13 mouse cellular contexts compared by ENCODE assay signal in the genomic region with DNA sequence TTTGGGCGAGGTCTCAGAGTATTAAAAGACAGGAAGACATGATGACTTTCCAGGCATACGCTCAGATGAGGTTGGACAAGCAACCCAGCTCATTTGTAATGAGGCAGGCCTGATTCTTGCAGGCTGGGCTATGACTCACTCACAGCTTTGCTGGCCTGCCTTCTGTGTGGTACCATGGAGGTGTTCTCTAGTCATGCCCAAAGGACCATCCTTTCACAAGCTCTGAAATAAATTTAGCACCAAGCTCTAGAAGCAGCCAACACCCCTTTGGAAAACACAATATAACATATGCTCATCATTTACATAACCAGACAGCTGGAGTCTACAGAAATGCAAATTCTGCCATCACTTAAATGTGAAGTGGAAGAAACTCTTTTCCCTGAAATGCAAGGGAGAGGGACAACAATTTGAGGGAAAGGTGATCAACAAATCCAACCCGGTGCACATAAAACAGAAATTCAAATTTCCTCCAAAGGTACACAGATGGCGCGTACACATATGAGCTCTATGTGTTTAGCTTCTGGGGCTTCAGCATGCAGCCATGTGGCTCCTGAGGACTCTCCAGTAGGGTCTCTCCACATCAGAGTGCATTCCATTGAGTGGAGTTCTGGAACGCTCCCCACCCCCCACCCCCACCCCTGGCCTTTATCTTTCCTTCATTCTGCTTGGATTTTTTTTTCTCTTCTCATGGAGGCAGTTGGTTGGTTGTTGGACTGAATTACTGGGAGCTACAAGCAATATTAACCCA.
DNase-seq lines count a peak whose midpoint lies in the region; ATAC-seq and TF ChIP-seq lines count a peak whose summit lies in the region.
"Had no signal": no experiment of that assay in that cellular context is flagged by ENCODE, and none has a peak within 500 bp of the region (broad histone marks: within the 10 kb centered on the region; RNA-seq: fewer than 3 reads in every experiment).

No protein-coding gene starts in this region.

- peaks cover 20% of the 10 kb centered on the region for H3K4me1 ChIP-seq in forebrain, embryonic 13.5 days
- no peaks in the 10 kb centered on the region for H3K4me1 ChIP-seq in forebrain, embryonic 10.5 days
- H3K4me1 ChIP-seq in olfactory bulb, adult 2 months (ENCODE audit: control insufficient read depth, insufficient read depth, low read length): peaks cover 7% of the 10 kb centered on the region; the same call in 1 of the 2 replicates
- H3K4me1 ChIP-seq: stomach, embryonic 15.5 days had no signal

- no peaks in the 10 kb centered on the region for H3K27me3 ChIP-seq in forebrain, embryonic 13.5 days
- no peaks in the 10 kb centered on the region for H3K27me3 ChIP-seq in forebrain, embryonic 10.5 days (ENCODE audit: poor library complexity, severe bottlenecking)
- H3K27me3 ChIP-seq: hindbrain, embryonic 15.5 days; limb, embryonic 15.5 days; stomach, embryonic 15.5 days had no signal

- H3K9ac ChIP-seq in forebrain, embryonic 13.5 days: no peak overlapping the region
- H3K9ac ChIP-seq: hindbrain, embryonic 15.5 days; limb, embryonic 15.5 days; stomach, embryonic 15.5 days had no signal

- H3K4me3 ChIP-seq in forebrain, embryonic 13.5 days: no peak overlapping the region
- H3K4me3 ChIP-seq in forebrain, embryonic 10.5 days: no peak overlapping the region
- no peak overlapping the region for H3K4me3 ChIP-seq in layer of hippocampus, adult 2 months
- no peak overlapping the region for H3K4me3 ChIP-seq in olfactory bulb, adult 2 months (ENCODE audit: insufficient read depth, low read depth, low read length)
- H3K4me3 ChIP-seq: hindbrain, embryonic 15.5 days; limb, embryonic 15.5 days; stomach, embryonic 15.5 days had no signal

- H3K9me3 ChIP-seq in forebrain, embryonic 13.5 days (replicated peaks): no peaks in the 10 kb centered on the region
- H3K9me3 ChIP-seq in forebrain, embryonic 10.5 days: no peaks in the 10 kb centered on the region
- H3K9me3 ChIP-seq: hindbrain, embryonic 15.5 days; limb, embryonic 15.5 days; stomach, embryonic 15.5 days had no signal

- TF ChIP-seq POLR2A in brain, embryonic 14.5 days (IDR thresholded peaks at IDR 0.05; ENCODE audit: borderline replicate concordance, extremely low read depth, insufficient read depth, insufficient read length, poor library complexity, severe bottlenecking): no peak
- TF ChIP-seq POLR2A in olfactory bulb, adult 2 months (IDR thresholded peaks at IDR 0.05; ENCODE audit: insufficient read depth, low read depth, low read length): no peak

- H3K27ac ChIP-seq in forebrain, embryonic 13.5 days: peak overlapping the region; percentile 36; the same call in 1 of the 2 replicates
- H3K27ac ChIP-seq in forebrain, embryonic 10.5 days: no peak overlapping the region
- H3K27ac ChIP-seq in layer of hippocampus, adult 2 months: no peak overlapping the region; the same call in 1 of the 2 replicates
- 0 out of 2 replicates have a peak overlapping the region, but pooled peaks have one; percentile 21 for H3K27ac ChIP-seq in olfactory bulb, adult 2 months (ENCODE audit: insufficient read depth, low read depth, low read length)
- H3K27ac ChIP-seq: hindbrain, embryonic 15.5 days; limb, embryonic 15.5 days; stomach, embryonic 15.5 days had no signal

- ATAC-seq in forebrain, embryonic 13.5 days: peak; percentile 85
- ATAC-seq in CD4-positive, CD25-positive, alpha-beta regulatory T cell, adult 4 months: no peak

- 80% methylated on average over 6 of the region's 6 CpGs for WGBS in forebrain, embryonic 13.5 days
- WGBS in forebrain, embryonic 10.5 days: 95% methylated on average over 6 of the region's 6 CpGs
- WGBS in olfactory bulb, adult 2 months: 72% methylated on average over 6 of the region's 6 CpGs

- no peaks in the 10 kb centered on the region for H3K36me3 ChIP-seq in forebrain, embryonic 13.5 days (ENCODE audit: poor library complexity, severe bottlenecking)
- H3K36me3 ChIP-seq in forebrain, embryonic 10.5 days (replicated peaks): no peaks in the 10 kb centered on the region
- H3K36me3 ChIP-seq: G1E; hindbrain, embryonic 15.5 days; limb, embryonic 15.5 days; stomach, embryonic 15.5 days had no signal

- no peak for DNase-seq in forebrain, embryonic 10.5 days (ENCODE audit: extremely low spot score, low spot score)
- peak; percentile 85 for DNase-seq in brain, embryonic 14.5 days (ENCODE audit: low read depth)
- peak; percentile 29 to 82 for DNase-seq in layer of hippocampus, adult 2 months (ENCODE audit: low spot score in 2 of 2)
- DNase-seq in adrenal gland, adult 2 months: no peak
- DNase-seq in spleen, adult 12 weeks (ENCODE audit: low spot score): no peak
- DNase-seq: embryo, embryonic 11 days had no signal

- TF ChIP-seq CTCF in brain, embryonic 14.5 days (IDR thresholded peaks at IDR 0.05; ENCODE audit: borderline replicate concordance, extremely low read depth, insufficient read depth, insufficient read length): no peak
- no peak for TF ChIP-seq CTCF in layer of hippocampus, adult 2 months (conservative IDR thresholded peaks at IDR 0.05)
- no peak for TF ChIP-seq CTCF in olfactory bulb, adult 2 months (IDR thresholded peaks at IDR 0.05; ENCODE audit: insufficient read depth, low read depth, low read length)

- no peak overlapping the region for H3K4me2 ChIP-seq in forebrain, embryonic 13.5 days
- H3K4me2 ChIP-seq: hindbrain, embryonic 15.5 days; limb, embryonic 15.5 days; stomach, embryonic 15.5 days had no signal

Comparison
In these comparisons a context has a peak if more than half of its experiments do, and no peak if none do; other contexts are left out.
1. H3K27ac ChIP-seq: peak in forebrain, embryonic 13.5 days (single experiment) and olfactory bulb, adult 2 months (single experiment); none in forebrain, embryonic 10.5 days (single experiment) and layer of hippocampus, adult 2 months (single experiment).
2. DNase-seq: peak in brain, embryonic 14.5 days (single experiment) and layer of hippocampus, adult 2 months (2 of 2); none in forebrain, embryonic 10.5 days (single experiment), adrenal gland, adult 2 months (single experiment) and spleen, adult 12 weeks (single experiment).